Mouse (Mus musculus): ENCODE measurements around the gene Fam24a.

The Fam24a gene

GRCm38 (mm10) chr7:131333564-131333963 lies at the start of gene Fam24a:
Gene Fam24a, plus strand, starts transcription at chr7:131333864.
- no peak for DNase-seq (ENCODE audit: low spot score in 2 of 2)

GRCm38 (mm10) chr7:131297151-131297550 lies 36.5 kb upstream of the Fam24a start:
- DNase-seq (ENCODE audit: low spot score in 2 of 2), result no peak

- no peak for DNase-seq (ENCODE audit: low spot score in 2 of 2)
Observed at GRCm38 (mm10) chr7:131303340-131303739, 30.3 kb upstream of the Fam24a start.

DNA sequence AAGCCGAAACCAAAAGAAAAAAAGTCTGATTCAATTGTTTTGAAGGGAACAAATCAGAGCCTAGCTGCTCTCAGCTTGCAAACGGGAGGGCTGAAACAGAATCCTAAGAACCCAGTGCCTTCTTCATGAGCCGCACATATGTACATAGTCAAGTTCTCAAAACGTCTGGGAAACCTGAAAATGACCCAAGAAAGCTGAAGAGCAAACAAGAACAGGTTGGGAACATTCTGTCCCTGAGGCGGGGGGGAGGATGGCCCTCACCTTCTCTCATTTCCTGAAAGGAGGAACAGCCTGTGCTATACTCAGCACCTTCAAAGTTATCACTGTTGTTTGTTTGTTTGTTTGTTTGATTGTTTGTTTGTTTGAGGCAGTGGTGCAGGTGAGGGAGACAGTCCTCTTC lies 26.9 kb upstream of the Fam24a start:
- no peak for DNase-seq (ENCODE audit: low spot score in 2 of 2)

DNA sequence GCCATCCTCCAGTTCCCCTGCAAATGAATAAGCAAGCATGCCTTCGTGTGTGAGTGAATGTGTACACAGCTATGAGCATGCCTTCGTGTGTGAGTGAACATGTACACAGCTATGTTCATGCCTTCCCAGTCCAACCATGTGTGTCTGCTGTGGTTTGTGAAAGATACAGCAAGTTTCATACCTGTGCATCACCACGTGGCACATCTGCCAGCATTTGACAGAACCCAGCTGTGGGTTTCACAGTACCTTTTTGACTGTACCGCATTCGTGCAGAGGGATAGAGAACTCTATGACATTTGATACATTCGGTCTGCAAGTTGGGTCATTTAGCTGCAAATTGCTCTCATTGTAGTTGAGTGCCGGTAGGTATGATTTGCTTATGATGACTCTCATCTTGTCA lies 19.2 kb upstream of the Fam24a start:
- DNase-seq (ENCODE audit: low spot score in 2 of 2), result no peak

- DNase-seq (ENCODE audit: low spot score in 2 of 2), result no peak
Observed at GRCm38 (mm10) chr7:131317587-131317986, 16.1 kb upstream of the Fam24a start.

GRCm38 (mm10) chr7:131318340-131318739 lies 15.3 kb upstream of the Fam24a start:
- DNase-seq (ENCODE audit: low spot score in 2 of 2), result peak; percentile 29 to 33

DNA sequence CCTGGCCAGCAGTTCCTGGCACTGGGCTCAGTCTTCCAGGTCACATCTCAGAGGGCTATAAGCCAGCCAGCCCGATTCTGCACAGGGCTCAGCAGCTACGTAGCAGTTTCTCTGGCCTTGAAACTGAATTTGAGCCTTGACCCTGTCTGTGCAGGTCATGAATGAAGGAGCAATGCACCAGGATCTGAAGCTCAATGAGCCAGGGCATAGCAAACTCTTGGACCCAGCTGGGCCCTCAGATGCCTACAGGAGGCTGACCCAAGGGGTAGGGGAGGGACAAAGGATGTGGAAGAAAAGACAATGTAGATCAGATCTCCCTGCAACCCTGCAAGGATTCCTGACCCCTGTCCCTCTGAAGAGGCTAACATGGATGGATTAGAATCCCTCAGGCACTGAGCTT lies 11.5 kb upstream of the Fam24a start, which contains the start of gene Cuzd1:
Gene Cuzd1, minus strand, starts transcription at position 101 of the 400 bp plus-strand sequence.
- no peak for DNase-seq (ENCODE audit: low spot score in 2 of 2)

GRCm38 (mm10) chr7:131327054-131327453 lies 6.6 kb upstream of the Fam24a start:
- DNase-seq (ENCODE audit: low spot score in 2 of 2), result no peak

- DNase-seq (ENCODE audit: low spot score in 2 of 2), result no peak
Observed at GRCm38 (mm10) chr7:131329416-131329815, 4.2 kb upstream of the Fam24a start, which contains the start of gene Fam24b. Gene Fam24b, minus strand, starts transcription at chr7:131329516.

DNA sequence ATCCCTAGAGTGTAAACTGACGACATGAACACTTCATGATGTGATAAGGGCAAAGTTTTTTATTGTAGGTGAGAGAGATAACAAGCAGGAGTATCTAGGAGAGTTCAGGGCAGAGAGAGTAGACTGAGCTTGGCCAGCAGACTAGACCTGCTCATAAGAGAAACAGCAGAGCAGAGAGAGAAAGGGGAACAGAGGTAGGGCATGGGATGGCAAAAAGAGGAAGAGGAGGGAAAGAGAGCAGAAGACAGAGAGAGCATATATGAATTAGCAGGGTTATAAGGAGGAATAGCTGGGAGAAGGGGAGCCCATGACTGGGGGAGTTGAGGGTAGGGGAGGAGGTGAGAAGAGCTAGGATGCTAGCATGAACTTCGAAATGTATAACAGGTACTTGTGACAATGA lies 2.0 kb upstream of the Fam24a start:
- DNase-seq (ENCODE audit: low spot score in 2 of 2), result no peak

- DNase-seq (ENCODE audit: low spot score in 2 of 2), result no peak
Observed at GRCm38 (mm10) chr7:131337502-131338068, 3.9 kb downstream of the Fam24a start.

DNA sequence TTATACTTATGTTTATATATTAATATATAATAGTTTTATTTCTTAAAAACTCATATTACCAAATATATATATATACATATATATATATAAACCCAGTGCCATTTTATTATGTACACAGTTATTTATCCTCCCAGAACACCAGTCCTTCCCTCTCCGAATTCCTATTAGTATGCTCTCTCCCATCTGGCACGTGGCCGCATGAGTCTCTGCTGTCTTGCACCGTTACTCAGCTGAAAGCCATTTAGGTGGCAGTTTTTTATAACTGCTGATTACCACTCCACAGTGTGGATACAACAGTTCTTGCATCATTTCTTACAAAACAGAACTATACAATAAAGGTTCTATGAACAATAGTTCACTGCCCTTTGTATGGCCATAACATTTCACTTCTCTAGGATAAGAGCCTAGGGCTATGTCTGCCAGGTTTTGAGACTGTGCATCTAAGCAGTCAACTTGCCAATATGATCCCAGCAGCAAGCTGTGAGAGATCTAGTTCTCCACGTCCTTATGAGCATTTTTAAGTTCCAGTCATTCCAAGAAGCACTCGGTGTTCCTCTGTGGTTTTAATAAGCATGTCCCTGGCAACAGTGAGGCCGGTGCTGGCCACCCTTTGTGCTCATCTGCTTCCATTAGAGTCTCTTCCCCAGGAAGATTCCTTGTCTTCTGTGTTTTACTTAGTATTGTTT lies 12.3 kb downstream of the Fam24a start:
- DNase-seq (ENCODE audit: low spot score in 2 of 2), result no peak

DNA sequence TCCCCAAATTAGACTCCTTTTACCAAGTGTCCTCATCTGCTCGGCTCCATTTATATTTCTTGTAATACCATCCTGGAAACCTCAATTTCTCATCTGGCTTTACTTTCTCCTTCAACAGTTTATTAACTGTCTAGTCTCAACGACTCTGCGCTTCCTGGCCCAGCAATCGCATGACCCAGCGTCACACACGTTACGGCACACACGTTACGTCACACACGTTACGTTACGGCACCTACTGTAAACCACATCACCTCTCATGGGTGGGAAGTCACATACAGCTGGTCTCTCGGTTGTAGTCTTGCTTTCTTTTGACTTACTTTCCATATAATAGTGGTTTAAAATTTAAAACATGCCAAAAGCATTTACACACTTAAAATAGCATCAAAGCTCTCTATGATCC lies 22.4 kb downstream of the Fam24a start:
- no peak for DNase-seq (ENCODE audit: low spot score in 2 of 2)

- DNase-seq (ENCODE audit: low spot score in 2 of 2), result no peak
Observed at GRCm38 (mm10) chr7:131362269-131362614, 28.6 kb downstream of the Fam24a start.

- DNase-seq (ENCODE audit: low spot score in 2 of 2), result peak; percentile 97 to 98
Observed at GRCm38 (mm10) chr7:131362615-131363300, 29.1 kb downstream of the Fam24a start, which contains the start of gene 2310057M21Rik. Gene 2310057M21Rik, minus strand, starts transcription at chr7:131362759.

- DNase-seq (ENCODE audit: low spot score in 2 of 2), result no peak
Observed at GRCm38 (mm10) chr7:131364131-131364530, 30.5 kb downstream of the Fam24a start.

GRCm38 (mm10) chr7:131370648-131371469 lies 37.2 kb downstream of the Fam24a start, which contains the start of gene Pstk:
Gene Pstk, plus strand, starts transcription at chr7:131371141.
- peak; percentile 91 to 92 for DNase-seq (ENCODE audit: low spot score in 2 of 2)

- no peak for DNase-seq (ENCODE audit: low spot score in 2 of 2)
Observed at GRCm38 (mm10) chr7:131371470-131371860, 37.8 kb downstream of the Fam24a start.

DNA sequence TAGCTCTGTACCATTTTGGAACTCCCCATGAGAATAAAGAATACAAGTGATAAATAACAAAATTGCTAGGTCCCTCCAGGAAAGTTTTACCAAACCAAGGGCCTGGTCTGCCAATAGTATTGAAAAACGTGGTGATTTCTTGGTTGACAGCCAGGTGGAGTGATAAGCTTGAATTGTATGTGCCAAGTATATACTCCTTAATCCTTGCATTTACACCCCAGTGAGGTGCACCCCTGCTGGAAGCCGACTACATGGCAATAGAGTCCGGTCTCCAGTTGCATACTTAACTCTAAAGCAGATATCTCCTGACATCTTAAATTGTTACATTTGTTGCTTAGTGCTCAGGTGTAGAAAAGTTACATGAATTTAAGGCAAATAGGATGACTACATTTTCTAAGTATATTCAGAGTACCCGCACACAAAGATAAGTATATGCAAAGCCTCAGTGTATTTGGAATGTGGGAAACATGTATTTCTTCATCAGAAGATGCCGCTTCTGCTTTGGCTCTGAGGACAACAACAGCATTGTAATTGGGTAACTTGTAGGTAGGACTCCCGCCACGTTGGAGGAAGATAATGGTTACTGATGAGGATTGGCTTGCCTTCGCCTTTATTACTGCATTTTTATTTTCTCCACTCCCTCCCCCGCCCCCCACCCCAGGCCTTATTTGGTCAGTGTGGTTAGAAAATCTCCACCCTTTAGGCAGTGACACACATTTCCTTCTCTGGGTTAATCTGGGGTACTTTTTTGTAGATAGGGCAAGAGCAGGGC lies 38.4 kb downstream of the Fam24a start:
- DNase-seq (ENCODE audit: low spot score in 2 of 2), result no peak

All from right cerebral cortex, postnatal 10 days (tissue).